Mouse (Mus musculus) brain, adult 2 months (tissue): ENCODE data around the gene Mapkapk2.
A peak's percentile ranks its signal among the peaks of the same experiment; 100 is the strongest.
"Not testable (repeated sequence)": the region's sequence is repeated elsewhere in the genome, so short reads cannot be mapped to it uniquely, and the experiment has no call there.

ENCODE experiments used
- DNase-seq: peaks from one replicate; pipeline ENCODE4 v3.0.0; 2011; ENCODE audit warnings: low read depth, low spot score

Gene Mapkapk2

GRCm38 (mm10) chr1:131050617-131051016 is 47.0 kb downstream of the Mapkapk2 start:
- DNase-seq: no peak

- no peak for DNase-seq
Observed at GRCm38 (mm10) chr1:131050011-131050410, 47.6 kb downstream of the Mapkapk2 start.

- DNase-seq: no peak
Observed at GRCm38 (mm10) chr1:131049361-131049806, 48.2 kb downstream of the Mapkapk2 start.

GRCm38 (mm10) chr1:131048946-131049345 is 48.7 kb downstream of the Mapkapk2 start:
- no peak for DNase-seq

GRCm38 (mm10) chr1:131048121-131048863 is 49.3 kb downstream of the Mapkapk2 start:
- DNase-seq: no peak

GRCm38 (mm10) chr1:131046607-131047006 is 51.0 kb downstream of the Mapkapk2 start:
- no peak for DNase-seq

GRCm38 (mm10) chr1:131045723-131046355 is 51.8 kb downstream of the Mapkapk2 start:
- DNase-seq: no peak

- no peak for DNase-seq
Observed at GRCm38 (mm10) chr1:131043636-131044035, 54.0 kb downstream of the Mapkapk2 start.

- DNase-seq: no peak
Observed at GRCm38 (mm10) chr1:131042721-131043120, 54.9 kb downstream of the Mapkapk2 start.

- DNase-seq: no peak
Observed at GRCm38 (mm10) chr1:131042263-131042662, 55.4 kb downstream of the Mapkapk2 start.

- no peak for DNase-seq
Observed at GRCm38 (mm10) chr1:131039479-131039878, 58.1 kb downstream of the Mapkapk2 start.

GRCm38 (mm10) chr1:131038415-131039017 is 59.1 kb downstream of the Mapkapk2 start:
- no peak for DNase-seq

GRCm38 (mm10) chr1:131038001-131038400 is 59.6 kb downstream of the Mapkapk2 start:
- no peak for DNase-seq

GRCm38 (mm10) chr1:131031267-131031666 is 66.4 kb downstream of the Mapkapk2 start:
- DNase-seq: no peak

- DNase-seq: no peak
Observed at GRCm38 (mm10) chr1:131030261-131030660, 67.4 kb downstream of the Mapkapk2 start.

- no peak for DNase-seq
Observed at GRCm38 (mm10) chr1:131029215-131029614, 68.4 kb downstream of the Mapkapk2 start.

- DNase-seq: no peak
Observed at GRCm38 (mm10) chr1:131025843-131026190, 71.8 kb downstream of the Mapkapk2 start.

- DNase-seq: no peak
Observed at GRCm38 (mm10) chr1:131024900-131025842, 72.5 kb downstream of the Mapkapk2 start.

- DNase-seq: not testable (repeated sequence)
Observed at GRCm38 (mm10) chr1:131023250-131023858, 74.3 kb downstream of the Mapkapk2 start.

GRCm38 (mm10) chr1:131022591-131023249 is 74.9 kb downstream of the Mapkapk2 start:
- DNase-seq: peak; percentile 81
